Mouse (Mus musculus): ENCODE data around the gene Crhr1. TPM values are rescaled to one million over a fixed set of nuclear protein-coding genes. Genes with fewer than 3 reads are reported as not detected.

The Crhr1 gene
- not detected in 2 replicates for total RNA-seq (2012; rRNA removed)
- total RNA-seq (2014; rRNA removed): not detected in 2 replicates
- not detected in 2 replicates for polyA plus RNA-seq (2012; ENCODE audit: insufficient read length, low read depth)

DNA sequence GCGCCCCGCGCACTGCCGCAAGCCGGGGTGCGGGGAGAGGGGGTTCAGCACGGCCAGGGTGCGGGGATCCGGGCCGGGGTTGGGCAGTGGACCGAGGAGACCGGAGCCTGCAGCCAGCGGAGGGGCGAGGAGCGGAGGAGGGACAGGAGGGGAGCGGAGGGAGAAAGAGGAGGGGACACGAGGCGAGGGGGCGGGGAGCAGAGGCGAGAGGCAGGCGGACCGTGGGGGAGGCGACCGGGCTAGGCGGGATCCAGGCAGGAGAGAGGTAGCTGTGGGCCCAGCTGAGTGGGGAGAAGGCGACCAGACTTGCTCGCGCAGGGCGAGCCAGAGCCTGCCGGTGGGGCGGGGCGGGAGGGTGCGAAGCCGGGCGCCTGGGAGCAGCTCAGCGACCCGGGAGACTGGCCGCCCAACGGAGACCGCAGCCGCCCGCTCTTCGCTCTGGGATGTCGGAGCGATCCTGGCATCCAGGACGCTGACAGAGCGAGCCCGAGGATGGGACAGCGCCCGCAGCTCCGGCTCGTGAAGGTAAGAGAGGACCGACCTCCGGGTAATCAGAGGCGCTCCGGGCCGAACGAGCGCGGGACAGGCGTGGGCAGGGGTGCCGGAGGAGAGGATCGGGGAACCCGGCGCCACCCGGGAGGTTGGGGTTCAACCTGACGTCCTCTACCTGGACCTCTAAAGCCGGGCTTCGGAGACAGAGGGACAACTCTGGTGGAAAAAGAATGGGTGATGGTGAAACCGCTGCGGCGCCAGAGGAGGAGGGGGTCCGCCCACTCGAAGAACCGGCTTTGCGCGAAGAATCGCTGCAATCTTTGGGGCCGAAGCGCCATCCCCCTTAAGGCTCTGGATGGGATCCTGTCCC lies at the start of gene Crhr1:
TSS of gene Crhr1 (plus strand) at position 276 of the 862 bp plus-strand sequence.
- Histone ChIP-seq H3K4me2 (ENCODE audit: insufficient read depth, low read depth, poor library complexity, severe bottlenecking) (no peak within 1 kb of the TSS), H3K79me2 (replicated peaks; ENCODE audit: control insufficient read depth, extremely low read depth, insufficient read depth, poor library complexity, severe bottlenecking) (no peaks in the 10 kb centered on the region), H3K27ac (ENCODE audit: insufficient read depth, low read depth) (no peak within 1 kb of the TSS), H3K9me3 (replicated peaks; ENCODE audit: low read length) (peaks cover 19% of the 10 kb centered on the region), H3K9ac (ENCODE audit: insufficient read depth, low read depth) (no peak within 1 kb of the TSS), H3K4me3 (replicated peaks in 1 of 3; ENCODE audit: low read depth in 2 of 3, low read length in 2 of 3, poor library complexity in 1 of 3) (no peak within 1 kb of the TSS), H3K4me1 (ENCODE audit: control insufficient read depth in 1 of 2, insufficient read depth in 2 of 2) (no peaks in the 10 kb centered on the region), H3K27me3 (replicated peaks) (no peaks in the 10 kb centered on the region), H3K36me3 (replicated peaks in 1 of 2; ENCODE audit: control insufficient read depth in 1 of 2, insufficient read depth in 1 of 2, low read length in 1 of 2) (no peaks in the 10 kb centered on the region)
- in situ Hi-C loops (cut with MboI; ENCODE audit: low pct_ligation_motif_present, low pct_unique_long_range_greater_than_20kb, low sequenced_read_pairs) (no loop called here), dilution Hi-C loops (cut with MboI; ENCODE audit: extremely low pct_ligation_motif_present, extremely low pct_unique_long_range_greater_than_20kb, low sequenced_read_pairs) (no loop called here)
- DNase-seq (ENCODE audit: extremely low read depth): no peak
- TF ChIP-seq MYC (IDR thresholded peaks at IDR 0.05; ENCODE audit: low read depth, low read length) (no peak), TBP (conservative IDR thresholded peaks at IDR 0.05; ENCODE audit: low read depth, low read length) (no peak), CTCF (conservative IDR thresholded peaks at IDR 0.05 in 1 of 2, IDR thresholded peaks at IDR 0.05 in 1 of 2; ENCODE audit: low read depth in 2 of 2, low read length in 2 of 2) (no peak), POLR2A (IDR thresholded peaks at IDR 0.05; ENCODE audit: low read depth, low read length) (no peak), HCFC1 (IDR thresholded peaks at IDR 0.05; ENCODE audit: low read depth, low read length) (no peak), ZNF384 (IDR thresholded peaks at IDR 0.05; ENCODE audit: low read depth, low read length) (no peak), EP300 (IDR thresholded peaks at IDR 0.05; ENCODE audit: low read length) (no peak), ZKSCAN1 (IDR thresholded peaks at IDR 0.05; ENCODE audit: borderline replicate concordance, low read depth, low read length) (no peak)

DNA sequence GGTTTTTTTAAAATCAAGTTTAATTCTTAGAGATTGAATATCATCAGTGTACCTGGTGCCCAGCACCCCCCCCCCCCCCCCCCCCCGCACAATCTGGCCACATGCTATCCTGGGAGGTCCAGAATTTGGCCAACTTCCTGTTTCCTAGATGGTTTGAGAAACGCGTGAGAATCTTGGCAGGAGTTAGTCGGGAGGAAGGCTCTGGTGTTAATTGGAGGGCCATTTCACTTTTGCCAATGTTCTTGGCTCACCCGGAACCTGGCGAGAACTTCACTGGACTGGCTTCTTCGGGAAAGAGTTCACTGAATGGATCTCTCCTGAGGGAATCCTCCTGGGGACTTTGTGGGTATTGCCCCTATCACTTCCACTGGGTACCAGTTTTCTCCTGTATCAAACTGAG lies 49.4 kb upstream of the Crhr1 start:
- no peaks in the 10 kb centered on the region for H3K27me3 ChIP-seq (replicated peaks)
- dilution Hi-C loops (cut with MboI; ENCODE audit: extremely low pct_ligation_motif_present, extremely low pct_unique_long_range_greater_than_20kb, low sequenced_read_pairs) (no loop called here), in situ Hi-C loops (cut with MboI; ENCODE audit: low pct_ligation_motif_present, low pct_unique_long_range_greater_than_20kb, low sequenced_read_pairs) (loop anchor here (5.0 kb wide), 1 partner anchor 81 kb away; no protein-coding TSS in a partner anchor)
- no peaks in the 10 kb centered on the region for H3K36me3 ChIP-seq (replicated peaks in 1 of 2; ENCODE audit: control insufficient read depth in 1 of 2, insufficient read depth in 1 of 2, low read length in 1 of 2)
- no peak overlapping the region for H3K4me2 ChIP-seq (ENCODE audit: insufficient read depth, low read depth, poor library complexity, severe bottlenecking)
- H3K4me3 ChIP-seq (replicated peaks in 1 of 3; ENCODE audit: low read depth in 2 of 3, low read length in 2 of 3, poor library complexity in 1 of 3): no peak overlapping the region
- no peaks in the 10 kb centered on the region for H3K79me2 ChIP-seq (replicated peaks; ENCODE audit: control insufficient read depth, extremely low read depth, insufficient read depth, poor library complexity, severe bottlenecking)
- H3K9me3 ChIP-seq (replicated peaks; ENCODE audit: low read length): peaks cover 8% of the 10 kb centered on the region
- H3K9ac ChIP-seq (ENCODE audit: insufficient read depth, low read depth): no peak overlapping the region
- no peak for DNase-seq (ENCODE audit: extremely low read depth)
- H3K4me1 ChIP-seq (ENCODE audit: control insufficient read depth in 1 of 2, insufficient read depth in 2 of 2): peaks cover 16 to 45% of the 10 kb centered on the region in 2 experiments
- no peak overlapping the region for H3K27ac ChIP-seq (ENCODE audit: insufficient read depth, low read depth)
- TF ChIP-seq USF1 (IDR thresholded peaks at IDR 0.05; ENCODE audit: low read depth, low read length): no peak
- no peak for TF ChIP-seq ZMIZ1 (IDR thresholded peaks at IDR 0.05; ENCODE audit: low read depth, low read length)
- no peak for TF ChIP-seq CHD2 (IDR thresholded peaks at IDR 0.05; ENCODE audit: low read length)
- no peak for TF ChIP-seq E2F4 (IDR thresholded peaks at IDR 0.05; ENCODE audit: insufficient replicate concordance, low read depth, low read length)
- no peak for TF ChIP-seq ZKSCAN1 (IDR thresholded peaks at IDR 0.05; ENCODE audit: borderline replicate concordance, low read depth, low read length)
- no peak for TF ChIP-seq BHLHE40 (IDR thresholded peaks at IDR 0.05; ENCODE audit: low read depth, low read length)
- no peak for TF ChIP-seq PAX5 (IDR thresholded peaks at IDR 0.05; ENCODE audit: low read length)
- TF ChIP-seq MYC (IDR thresholded peaks at IDR 0.05; ENCODE audit: low read depth, low read length): no peak
- TF ChIP-seq RCOR1 (conservative IDR thresholded peaks at IDR 0.05; ENCODE audit: low read depth, low read length): no peak
- no peak for TF ChIP-seq JUN (IDR thresholded peaks at IDR 0.05; ENCODE audit: insufficient read depth, low read depth, low read length)
- no peak for TF ChIP-seq HCFC1 (IDR thresholded peaks at IDR 0.05; ENCODE audit: low read depth, low read length)
- TF ChIP-seq NRF1 (IDR thresholded peaks at IDR 0.05; ENCODE audit: low read depth, low read length): no peak
- no peak for TF ChIP-seq RAD21 (IDR thresholded peaks at IDR 0.05; ENCODE audit: low read depth, low read length)
- no peak for TF ChIP-seq POLR2AphosphoS2 (IDR thresholded peaks at IDR 0.05; ENCODE audit: low read depth, low read length)
- no peak for TF ChIP-seq UBTF (IDR thresholded peaks at IDR 0.05; ENCODE audit: low read depth, low read length)
- no peak for TF ChIP-seq CHD1 (IDR thresholded peaks at IDR 0.05; ENCODE audit: low read depth, low read length)
